Mouse (Mus musculus) embryo, embryonic 9.5 days (tissue): Measurements from ENCODE around the gene Ankrd54.
A peak's percentile ranks its signal among the peaks of the same experiment; 100 is the strongest.

ENCODE experiments used
- DNase-seq: peaks from one replicate; pipeline ENCODE4 v3.0.0-alpha.2; 2017; ENCODE audit errors: extremely low spot score

Ankrd54 gene

DNA sequence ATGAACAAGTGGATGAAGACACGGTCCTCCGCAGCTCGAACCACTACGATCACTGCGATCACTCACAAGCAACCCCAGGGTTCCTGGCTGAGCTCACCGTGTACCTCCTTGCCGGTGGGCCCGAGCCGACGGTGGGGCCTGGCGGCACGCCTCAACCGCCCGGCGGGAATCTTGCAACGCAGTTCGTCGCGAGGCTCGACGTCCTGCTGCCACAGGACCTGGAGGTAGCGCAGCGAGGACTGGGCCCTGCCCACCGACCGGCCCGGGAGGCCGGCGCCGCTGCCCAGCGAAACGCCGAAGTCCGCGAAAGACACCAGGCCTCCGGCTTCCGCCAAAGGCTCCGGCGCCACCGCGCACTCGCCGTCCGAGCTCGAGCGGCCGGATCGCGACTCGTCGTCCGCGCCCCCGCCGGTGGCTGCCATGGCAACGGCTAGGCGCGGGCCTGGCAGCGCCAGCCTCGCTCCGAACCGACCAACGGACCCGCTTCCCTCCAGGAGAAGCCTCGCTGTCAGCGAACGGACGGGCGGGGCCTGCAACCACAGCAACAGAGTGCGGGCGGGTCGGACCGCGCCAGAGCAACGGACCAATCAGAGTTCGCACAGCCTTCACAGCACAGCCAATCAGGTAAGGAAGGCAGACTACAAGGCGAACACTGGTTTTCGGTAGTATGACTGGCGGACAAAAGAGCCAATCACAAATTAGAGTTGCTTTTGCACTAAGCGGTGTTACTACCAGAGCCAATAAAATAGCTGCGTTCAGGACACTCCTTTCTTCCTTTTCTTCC, at the start of gene Ankrd54:
Gene Ankrd54 (minus strand): TSS at position 518 of the 784 bp plus-strand sequence.
- DNase-seq, result peak; percentile 95

DNA sequence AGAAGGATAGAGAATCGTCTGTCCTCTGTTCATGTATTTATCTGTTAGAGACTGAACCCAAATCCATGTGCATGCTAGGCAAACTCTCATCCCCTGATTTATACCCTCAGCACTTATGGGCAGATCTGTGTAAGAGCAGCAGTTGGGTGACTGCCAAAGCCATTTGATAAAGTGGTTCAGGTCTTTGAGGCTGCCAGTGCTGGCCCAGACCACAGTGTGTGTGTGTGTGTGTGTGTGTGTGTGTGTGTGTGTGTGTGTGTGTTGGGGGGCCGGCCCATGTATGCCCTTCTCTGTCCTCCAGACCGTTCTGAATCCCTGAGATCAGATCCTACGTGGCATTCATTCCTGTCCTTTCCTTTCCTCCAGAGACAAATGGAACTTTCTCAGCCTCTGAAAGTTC, 49.1 kb upstream of the Ankrd54 start:
- no peak for DNase-seq

DNA sequence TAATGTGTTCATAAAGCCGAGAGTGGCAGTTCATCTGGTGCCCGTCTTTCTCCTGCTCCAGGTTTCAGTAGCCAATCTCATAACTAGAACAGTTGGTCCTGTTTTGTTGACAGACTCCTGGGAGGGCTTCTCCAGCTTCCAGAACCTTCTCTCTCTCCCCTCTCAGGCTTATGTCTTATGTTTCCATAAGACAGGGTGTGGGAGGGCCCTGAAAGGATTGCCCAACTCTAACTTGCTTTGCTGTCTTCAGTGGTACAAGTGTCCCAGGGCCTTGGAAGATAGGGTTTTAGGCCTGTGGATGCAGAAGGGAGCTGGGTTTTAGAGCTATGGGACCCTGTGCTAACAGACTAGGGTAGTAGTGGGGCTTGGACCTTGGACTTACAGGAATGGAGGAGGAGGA, 47.8 kb upstream of the Ankrd54 start:
- no peak for DNase-seq

DNA sequence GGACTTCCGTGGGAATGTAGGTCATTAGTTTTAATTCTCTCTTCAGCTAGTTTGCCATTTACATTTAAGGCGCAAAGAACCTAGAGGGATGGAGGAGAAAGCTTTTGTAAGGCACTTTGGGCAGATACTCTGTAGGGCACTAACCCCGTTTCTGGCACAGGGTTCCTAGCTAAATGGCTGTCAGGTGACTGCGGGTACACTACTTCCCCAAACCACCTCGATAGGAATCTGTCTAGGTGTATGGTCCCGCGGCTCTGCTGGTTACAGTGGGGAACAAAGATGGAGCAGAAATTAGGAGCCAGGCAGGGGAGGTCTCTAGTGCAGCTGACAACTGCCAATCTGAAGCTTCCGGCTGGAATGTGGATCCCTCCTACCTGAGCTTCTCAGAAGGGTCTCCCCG, 47.3 kb upstream of the Ankrd54 start:
- DNase-seq, result no peak

DNA sequence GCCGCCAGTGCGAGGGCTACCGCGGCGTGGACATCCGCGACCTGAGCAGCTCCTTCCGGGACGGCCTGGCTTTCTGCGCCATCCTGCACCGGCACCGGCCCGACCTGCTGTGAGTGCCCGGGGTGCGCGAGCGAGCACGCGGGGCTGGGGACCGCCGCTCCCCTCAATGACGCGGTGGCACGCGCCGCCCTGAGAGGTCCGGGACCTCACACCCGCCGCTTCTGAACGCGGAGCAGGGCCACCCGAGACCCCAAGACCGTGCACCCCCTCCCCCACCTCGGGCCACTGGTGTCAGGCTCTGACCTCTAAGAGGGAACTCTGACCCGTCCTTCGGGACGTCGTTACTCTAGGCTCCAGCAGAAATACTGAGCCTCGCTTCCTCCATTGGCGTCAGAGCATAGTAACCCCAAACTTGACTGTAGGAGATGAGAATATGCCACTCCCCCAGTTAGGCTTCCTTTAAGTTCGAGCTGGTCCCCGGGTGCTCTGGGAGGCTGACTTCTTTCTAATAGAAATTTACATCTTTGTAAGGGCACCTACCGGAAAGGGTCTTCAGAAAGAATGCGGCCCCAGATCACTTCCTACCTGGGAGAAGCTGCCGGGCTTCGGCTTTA, 46.7 kb upstream of the Ankrd54 start:
- DNase-seq, result no peak

DNA sequence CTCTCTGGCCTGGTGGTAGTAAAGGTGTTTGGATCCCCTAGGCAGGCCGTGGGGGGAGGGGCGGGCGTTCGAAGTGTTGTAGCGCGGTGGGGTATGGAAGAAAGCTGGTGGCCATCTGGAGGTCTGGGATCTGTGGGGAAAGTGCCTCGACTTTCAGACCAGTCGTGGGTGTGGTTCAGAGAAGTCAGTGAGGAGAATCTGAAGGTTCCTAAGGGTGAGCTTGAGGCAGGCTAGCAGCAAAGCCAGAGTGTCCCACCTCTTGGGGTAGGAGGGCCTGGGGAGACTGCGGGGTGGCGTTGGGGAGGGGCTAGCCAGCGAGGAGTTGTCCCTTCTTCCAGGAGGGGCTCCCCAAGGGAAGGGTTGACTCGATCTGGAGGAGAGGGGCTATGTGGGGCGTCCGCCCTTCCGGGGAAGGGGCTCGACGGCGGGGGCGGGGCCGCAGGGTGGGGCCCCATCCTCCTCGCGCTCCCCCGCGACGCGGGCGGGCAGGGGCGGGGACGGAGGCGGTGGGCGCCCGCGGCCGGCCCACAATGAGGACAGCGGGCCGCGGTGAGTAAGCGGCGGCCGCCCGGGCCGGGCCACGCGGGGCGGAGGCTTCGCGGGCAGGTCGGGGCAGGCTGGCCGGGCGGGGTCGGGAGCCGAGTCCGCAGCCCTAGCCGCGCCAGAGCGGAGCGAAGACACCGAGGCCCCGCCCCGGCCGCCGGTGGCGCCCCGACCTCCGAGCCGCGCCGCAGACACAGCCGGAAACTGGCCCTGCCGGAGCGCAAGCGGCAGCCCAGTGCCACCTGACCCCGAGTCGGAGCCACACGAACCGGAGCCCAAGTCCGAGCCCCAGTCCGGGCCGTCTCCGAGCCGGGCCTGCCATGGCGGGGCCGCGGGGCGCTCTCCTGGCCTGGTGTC, 46.0 kb upstream of the Ankrd54 start, which contains the start of gene Micall1:
Gene Micall1 (plus strand): TSS at position 478 of the 900 bp plus-strand sequence.
- DNase-seq, result peak; percentile 68

DNA sequence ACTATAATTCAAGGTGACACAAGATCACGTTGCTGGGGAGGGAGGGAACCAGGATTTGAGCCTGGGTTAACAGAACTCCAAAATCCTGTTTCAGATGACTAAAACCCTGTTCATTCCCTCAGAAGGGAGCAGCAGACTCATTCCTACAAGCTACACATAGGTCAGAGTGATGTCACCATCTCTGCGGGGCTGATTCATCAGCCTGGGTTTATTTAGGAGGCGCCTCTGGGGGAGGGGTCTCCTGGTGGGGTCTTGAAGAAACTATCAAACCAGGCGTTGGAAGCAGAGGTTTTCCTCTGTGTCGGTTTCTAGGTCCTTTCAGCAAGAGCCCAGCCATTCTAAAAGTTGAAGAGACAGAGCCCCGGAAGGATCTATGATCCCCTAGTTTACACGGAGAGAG, 45.3 kb upstream of the Ankrd54 start:
- DNase-seq, result no peak

DNA sequence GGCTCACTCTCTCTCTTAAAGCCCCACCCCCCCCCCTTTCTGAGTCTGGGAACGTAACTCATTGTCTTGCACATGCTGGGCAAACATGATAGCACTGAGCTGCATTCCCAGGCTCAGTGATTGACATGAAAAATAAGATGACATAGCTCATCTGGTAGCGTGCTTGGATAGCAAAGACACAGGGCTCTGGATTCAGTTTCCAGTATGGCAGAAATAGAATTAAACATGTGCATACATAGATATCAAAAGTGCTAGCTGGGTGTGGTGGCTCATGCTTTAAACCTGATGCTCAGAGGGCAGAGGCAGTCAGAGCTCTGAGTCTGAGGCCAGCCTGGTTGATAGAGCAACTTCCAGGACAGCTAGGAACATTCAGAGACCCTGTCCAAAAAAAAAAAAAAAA, 43.1 kb upstream of the Ankrd54 start:
- DNase-seq, result no peak

DNA sequence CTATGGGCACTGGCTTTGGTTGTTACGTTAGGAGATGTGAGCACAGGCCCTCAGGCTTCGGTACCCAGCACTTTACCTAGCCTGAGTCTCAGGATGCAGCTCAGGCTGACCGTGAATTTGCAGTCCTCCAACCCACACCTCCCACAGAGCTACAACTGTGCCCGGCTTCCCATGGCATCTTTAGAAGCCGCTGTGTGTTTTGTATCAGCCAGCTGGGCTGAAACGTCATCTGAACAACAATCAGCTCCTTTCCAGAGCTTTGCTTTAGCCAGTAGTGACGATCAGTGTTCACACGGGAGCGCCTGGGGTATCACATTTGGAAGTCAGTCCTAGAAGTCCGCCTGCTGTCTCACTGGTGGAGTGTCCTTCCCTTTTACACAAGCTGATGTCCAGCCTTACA, 40.6 kb upstream of the Ankrd54 start:
- DNase-seq, result no peak

DNA sequence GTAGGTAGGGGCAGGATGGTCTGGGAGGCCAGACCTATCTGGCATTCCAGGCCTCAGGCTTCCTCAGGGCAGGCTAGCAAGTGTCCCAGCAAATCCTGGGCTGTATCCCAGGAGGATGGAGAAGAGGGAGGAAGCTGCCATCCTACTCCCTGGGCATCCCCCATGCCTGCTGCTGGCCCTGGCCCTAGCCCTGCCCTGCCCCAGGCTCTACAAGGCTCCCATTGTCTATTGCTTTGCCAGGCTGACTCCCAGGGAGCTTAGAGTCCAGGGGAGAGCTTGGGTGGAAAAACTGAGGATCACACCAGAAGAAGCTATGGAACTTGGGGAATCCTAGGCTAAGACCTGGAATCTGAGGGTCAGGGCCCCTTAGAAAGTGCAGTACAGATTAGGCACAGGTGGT, 38.8 kb upstream of the Ankrd54 start:
- no peak for DNase-seq

DNA sequence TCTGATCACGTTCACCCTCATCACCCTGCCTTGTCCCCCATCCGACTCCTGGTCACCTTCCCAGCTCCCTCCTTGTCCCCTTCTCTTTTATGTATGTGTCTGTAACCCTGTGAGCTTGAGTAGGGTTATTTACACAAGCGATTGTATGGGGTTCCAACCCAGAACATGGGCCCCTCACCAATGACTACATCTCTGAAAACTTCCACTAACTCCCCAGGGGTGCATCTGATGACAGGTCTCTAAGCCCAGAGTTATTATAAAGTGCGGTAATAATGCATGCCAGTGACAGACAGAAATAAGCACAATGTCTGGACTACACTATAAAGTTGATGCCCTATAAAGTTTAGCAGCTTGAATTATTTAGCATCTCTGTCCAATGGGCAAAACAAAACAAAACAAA, 37.7 kb upstream of the Ankrd54 start:
- DNase-seq, result no peak

DNA sequence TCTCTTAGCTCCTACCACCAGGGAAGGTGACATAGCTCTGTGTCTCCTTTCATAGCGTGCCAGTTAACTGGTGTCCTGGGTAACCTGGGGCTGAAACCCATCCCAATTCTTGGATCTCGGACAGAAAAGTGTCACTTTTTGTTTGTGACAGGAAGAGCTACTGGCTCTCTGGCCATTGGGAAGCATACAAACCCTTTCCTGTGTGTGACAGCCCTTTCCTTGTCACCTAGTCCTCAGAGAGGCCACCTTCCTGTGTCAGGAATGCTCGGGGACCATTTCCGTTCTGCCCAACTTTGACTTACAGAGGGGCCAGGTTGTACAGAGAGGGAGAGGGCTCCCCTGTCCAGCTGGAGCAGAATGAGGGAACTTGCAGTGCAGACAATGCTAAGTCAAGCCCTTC, 36.8 kb upstream of the Ankrd54 start:
- no peak for DNase-seq

DNA sequence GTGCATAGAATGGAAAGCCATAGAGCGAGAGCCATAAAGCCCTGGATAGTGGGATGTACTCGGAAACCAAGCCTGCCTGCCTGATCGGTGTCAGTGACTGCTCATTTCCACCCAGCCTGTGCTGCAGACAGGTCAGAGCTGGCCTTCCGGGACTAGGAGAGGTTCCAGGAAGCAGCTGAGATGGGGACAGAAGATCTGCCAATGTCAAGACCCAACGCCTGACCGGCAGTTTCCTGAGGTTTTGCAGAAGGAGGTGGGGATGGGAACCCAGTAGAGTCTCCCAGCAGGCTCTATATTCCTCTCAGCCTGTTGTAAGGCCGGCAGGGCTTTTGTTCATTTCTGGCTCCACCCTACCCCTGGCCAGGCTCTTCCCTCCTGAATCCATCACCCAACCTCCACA, 36.2 kb upstream of the Ankrd54 start:
- no peak for DNase-seq

DNA sequence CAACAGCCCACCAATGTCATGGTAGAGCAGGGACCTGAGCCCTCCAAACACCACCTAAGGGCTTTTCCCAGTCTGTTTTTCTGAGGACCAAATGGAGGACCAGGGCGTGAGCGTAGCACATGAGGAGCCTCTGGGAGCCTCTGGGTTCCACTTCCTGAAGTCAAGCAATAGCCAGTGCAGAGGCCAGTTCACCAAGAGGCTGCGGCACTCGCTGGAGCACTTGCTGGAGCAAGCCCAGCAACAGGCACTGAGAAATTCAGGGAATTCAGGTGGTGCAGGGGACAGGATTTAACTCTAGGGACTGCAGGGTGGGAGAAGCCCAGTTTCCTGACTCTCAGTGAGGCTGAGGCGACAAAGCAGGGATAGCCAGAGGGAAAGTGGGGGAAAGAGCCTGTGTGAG, 35.5 kb upstream of the Ankrd54 start:
- DNase-seq, result no peak

DNA sequence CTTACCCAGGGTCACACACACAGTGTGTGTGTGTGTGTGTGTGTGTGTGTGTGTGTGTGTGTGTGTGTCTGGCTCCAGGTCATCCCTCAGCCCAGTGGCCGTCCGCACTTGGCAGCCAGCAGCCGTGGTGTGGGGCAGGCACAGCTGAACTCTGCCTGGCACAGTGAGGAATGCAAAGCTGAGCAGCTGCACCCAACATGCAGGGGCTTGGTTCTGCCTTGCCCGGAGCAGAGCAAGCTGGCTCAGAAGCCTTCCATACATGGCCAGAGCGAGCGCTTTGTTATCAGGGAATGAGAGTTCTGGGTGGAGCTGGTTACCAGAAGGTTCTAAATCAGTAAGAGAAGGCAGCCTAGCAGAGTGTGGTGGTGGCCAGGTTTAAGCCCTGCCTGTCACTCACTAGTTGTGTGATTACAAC, 34.9 kb upstream of the Ankrd54 start:
- DNase-seq, result no peak

DNA sequence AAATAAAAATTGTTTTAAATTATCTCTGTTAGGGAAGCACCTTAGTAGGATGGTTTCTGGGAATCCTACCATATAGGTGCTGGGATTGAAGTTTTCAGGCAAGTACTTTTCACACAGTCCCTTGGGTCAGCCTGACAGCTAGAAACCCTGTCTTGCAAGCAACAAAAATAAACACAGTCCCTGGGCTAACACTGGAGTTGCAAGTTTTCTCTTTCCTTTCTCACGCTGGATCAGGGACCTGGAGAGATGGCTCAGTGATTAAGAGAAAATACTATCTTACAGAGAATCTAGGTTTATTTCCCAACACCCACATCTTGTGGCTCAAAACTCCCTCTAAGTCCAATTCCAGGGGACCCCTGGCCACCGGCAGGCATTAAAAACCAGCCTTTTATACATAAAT, 34.4 kb upstream of the Ankrd54 start:
- no peak for DNase-seq

DNA sequence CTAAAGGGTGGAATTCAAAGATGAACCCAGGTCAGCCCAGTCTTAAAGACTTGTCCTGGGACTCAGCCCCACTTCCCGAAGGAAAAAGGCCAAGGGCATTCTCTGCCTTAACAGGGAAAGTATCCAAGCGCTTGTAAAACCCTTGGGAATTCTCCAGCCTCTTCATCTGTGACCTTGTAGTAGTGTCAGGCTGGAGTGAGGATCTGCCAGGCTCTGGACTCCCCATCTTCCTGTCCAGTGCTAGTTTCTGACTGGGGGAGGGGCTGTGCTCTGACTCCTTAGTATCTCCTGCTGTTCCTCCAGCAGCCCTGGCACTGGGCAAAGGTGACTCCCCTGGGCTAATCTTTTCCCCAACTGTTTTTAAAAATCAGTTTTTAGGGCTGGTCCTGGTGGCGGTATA, 33.9 kb upstream of the Ankrd54 start:
- no peak for DNase-seq

DNA sequence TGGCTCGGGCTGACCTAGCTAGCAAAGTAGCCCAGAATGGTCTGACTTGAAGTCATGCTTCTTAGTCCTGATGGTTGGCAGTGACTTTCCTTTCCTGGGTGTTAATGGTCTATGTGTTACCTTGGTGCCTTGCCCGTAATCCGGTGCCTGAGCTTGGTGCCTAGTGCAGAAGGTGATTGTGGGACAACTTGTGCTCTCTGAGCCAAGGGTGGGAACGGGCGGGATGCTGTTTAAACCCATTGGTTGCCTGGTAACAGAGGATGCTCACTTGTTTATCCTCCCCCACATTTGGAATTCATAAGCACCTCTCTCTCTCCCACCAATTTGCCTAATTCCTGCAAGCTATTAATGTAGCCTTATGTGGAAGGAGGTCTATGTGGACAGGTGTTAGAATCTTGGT, 32.8 kb upstream of the Ankrd54 start:
- no peak for DNase-seq

DNA sequence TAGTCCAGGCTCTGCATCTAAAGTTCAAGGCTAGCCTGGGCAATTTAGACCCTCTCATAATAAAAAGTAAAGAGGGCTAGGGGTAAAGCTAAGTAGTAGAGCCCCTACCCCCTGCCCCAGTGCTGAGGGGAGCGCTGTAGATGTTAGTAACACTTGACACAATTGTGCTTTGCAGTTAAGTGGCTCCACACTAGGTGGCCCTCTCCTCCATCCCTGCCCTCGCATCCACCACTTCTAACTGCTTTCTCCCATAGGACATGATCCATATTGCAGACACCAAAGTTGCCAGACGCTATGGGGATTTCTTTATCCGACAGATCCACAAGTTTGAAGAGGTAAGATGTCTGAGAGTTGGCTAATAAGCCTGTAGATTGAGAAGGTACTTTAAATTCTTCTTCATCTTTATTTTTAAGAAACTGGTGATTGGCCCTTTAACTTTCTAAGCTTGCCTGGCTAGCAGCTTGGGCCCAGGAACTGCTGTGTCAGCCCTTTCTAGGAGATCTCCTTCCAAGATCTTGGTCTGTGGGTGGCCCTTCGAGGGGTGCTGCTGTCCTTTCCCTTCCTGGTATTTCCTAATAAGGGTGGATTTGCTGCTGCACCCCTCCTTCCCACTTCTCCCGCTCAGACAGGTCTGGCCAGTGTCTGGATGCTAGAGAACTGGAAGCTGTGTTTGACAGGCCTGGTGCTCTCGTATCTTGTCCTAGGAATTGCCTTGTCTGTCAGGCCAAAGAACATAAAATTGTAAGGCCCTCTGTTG, 30.6 kb upstream of the Ankrd54 start:
- no peak for DNase-seq

DNA sequence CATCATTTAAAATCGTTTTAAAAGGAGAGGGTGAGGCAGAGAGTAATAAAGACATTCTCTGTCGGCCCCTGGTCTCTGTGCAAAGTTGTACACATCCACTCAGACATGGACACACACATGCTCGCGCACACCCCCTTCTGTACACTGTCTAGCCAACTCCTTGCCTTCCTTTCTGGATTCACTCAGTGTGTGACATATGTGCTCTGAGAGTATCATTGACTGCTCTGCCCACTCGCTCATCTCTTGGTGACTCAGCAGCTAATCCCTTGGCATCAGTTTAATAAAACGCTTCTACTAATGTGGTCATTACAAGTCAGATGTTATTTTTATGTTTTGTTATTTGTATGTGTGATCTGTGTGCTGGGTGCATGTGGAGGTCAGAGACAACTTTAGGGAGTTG, 29.6 kb upstream of the Ankrd54 start:
- no peak for DNase-seq

DNA sequence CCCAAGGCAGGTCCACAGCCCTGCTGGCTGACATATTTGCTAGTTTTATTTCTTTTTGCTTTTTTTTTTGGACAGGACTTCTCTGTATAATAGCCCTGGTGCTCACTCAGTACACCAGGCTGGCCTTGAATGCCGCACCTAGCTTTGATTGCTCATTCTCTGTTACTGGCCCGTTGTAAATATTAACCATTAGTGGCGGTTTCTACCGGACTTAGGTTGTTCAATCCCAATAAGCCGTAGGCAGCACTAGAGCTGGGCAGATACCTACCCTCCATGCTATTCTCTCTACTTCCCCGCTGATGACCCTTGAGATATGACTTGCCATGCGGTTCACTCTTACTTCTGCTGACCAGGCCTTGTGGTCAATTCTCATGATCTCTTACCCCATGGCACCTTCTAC, 16.9 kb upstream of the Ankrd54 start:
- DNase-seq, result no peak
